Mouse (Mus musculus) CH12.LX (cell line): ENCODE measurements at regions not wholly inside any gene's neighbourhood (a gene's known extent, or its start where the extent isn't known, plus 50 kb on each side); places are given as distances from the start of the nearest gene placed in this dataset.

Experiments used
- DNase-seq: peaks from one replicate; pipeline ENCODE4 v3.0.0-alpha.2; 2013; ENCODE audit errors: extremely low read depth
- H3K27ac ChIP-seq: 2 replicates; pipeline ENCODE4 v1.5.1; 2012; ENCODE audit warnings: low read depth, mild to moderate bottlenecking, control low read depth, moderate library complexity; ENCODE audit not compliant: insufficient read depth
- H3K27me3 ChIP-seq: replicated peaks from 2 replicates; pipeline ENCODE3; 2012; ENCODE audit warnings: inconsistent platforms
- H3K36me3 ChIP-seq, 2 experiments: replicated peaks in 1 of 2; 2 replicates each; pipeline versions ENCODE3 to v1.6.1; 2012; ENCODE audit warnings: inconsistent platforms in 1 of 2, low read length in 1 of 2, mild to moderate bottlenecking in 1 of 2, mixed read lengths in 1 of 2, moderate library complexity in 1 of 2; ENCODE audit not compliant: control insufficient read depth in 1 of 2, insufficient read depth in 1 of 2
- H3K4me1 ChIP-seq, 2 experiments: 2 replicates each; pipeline ENCODE4 v1.6.1; 2012; ENCODE audit warnings: inconsistent platforms in 1 of 2, moderate library complexity in 1 of 2; ENCODE audit not compliant: insufficient read depth in 2 of 2, control insufficient read depth in 1 of 2
- H3K4me2 ChIP-seq: 2 replicates; pipeline ENCODE4 v1.6.1; 2012; ENCODE audit warnings: low read depth, mild to moderate bottlenecking, control low read depth; ENCODE audit not compliant: poor library complexity, insufficient read depth, severe bottlenecking
- H3K4me3 ChIP-seq, 3 experiments: fragments of 150-350 bp in 1 of 3; sonication (generic) in 1 of 3; replicated peaks in 1 of 3; 2 replicates each; pipeline versions ENCODE3 to v1.5.1; 2011 to 2012; ENCODE audit warnings: low read depth in 2 of 3, low read length in 2 of 3, mild to moderate bottlenecking in 2 of 3, moderate library complexity in 2 of 3, control low read depth in 1 of 3, improper control_type of control experiment in 1 of 3, inconsistent platforms in 1 of 3, mixed read lengths in 1 of 3; ENCODE audit not compliant: poor library complexity in 1 of 3
- H3K79me2 ChIP-seq: replicated peaks from 2 replicates; pipeline ENCODE4 v1.6.1; 2012; ENCODE audit warnings: mild to moderate bottlenecking, moderate library complexity; ENCODE audit not compliant: control insufficient read depth, poor library complexity, insufficient read depth, severe bottlenecking; ENCODE audit errors: extremely low read depth
- H3K9ac ChIP-seq: 2 replicates; pipeline ENCODE4 v1.6.1; 2012; ENCODE audit warnings: low read depth, mild to moderate bottlenecking, control low read depth, moderate library complexity; ENCODE audit not compliant: insufficient read depth
- H3K9me3 ChIP-seq: replicated peaks from 2 replicates; pipeline ENCODE3; 2012; ENCODE audit warnings: low read length, inconsistent platforms, mixed read lengths
- BHLHE40 ChIP-seq: IDR thresholded peaks from 2 replicates; pipeline ENCODE4 v1.6.1; 2011; ENCODE audit warnings: mild to moderate bottlenecking, low read depth, low read length, improper control_type of control experiment
- CHD1 ChIP-seq: IDR thresholded peaks from 2 replicates; pipeline ENCODE4 v1.6.1; 2012; ENCODE audit warnings: low read depth, low read length, improper control_type of control experiment, inconsistent platforms
- E2F4 ChIP-seq: IDR thresholded peaks from 2 replicates; pipeline ENCODE4 v1.6.1; 2011; ENCODE audit warnings: low read depth, low read length, improper control_type of control experiment; ENCODE audit not compliant: insufficient replicate concordance
- HCFC1 ChIP-seq: IDR thresholded peaks from 2 replicates; pipeline ENCODE4 v1.6.1; 2012; ENCODE audit warnings: low read depth, mild to moderate bottlenecking, inconsistent platforms, low read length, improper control_type of control experiment
- JUN ChIP-seq: IDR thresholded peaks from 2 replicates; pipeline ENCODE4 v1.6.1; 2011; ENCODE audit warnings: low read depth, mild to moderate bottlenecking, low read length, improper control_type of control experiment, moderate library complexity; ENCODE audit not compliant: insufficient read depth
- JUND ChIP-seq: conservative IDR thresholded peaks from 2 replicates; pipeline ENCODE4 v1.6.1; 2011; ENCODE audit warnings: low read depth, low read length, improper control_type of control experiment
- KAT2A ChIP-seq: IDR thresholded peaks from 2 replicates; pipeline ENCODE4 v1.6.1; 2012; ENCODE audit warnings: low read length, improper control_type of control experiment, inconsistent platforms; ENCODE audit not compliant: insufficient replicate concordance
- MAX ChIP-seq: IDR thresholded peaks from 2 replicates; pipeline ENCODE4 v1.6.1; 2011; ENCODE audit warnings: low read length, improper control_type of control experiment
- MAZ ChIP-seq: IDR thresholded peaks from 2 replicates; pipeline ENCODE4 v1.6.1; 2012; ENCODE audit warnings: low read depth, mild to moderate bottlenecking, inconsistent platforms, low read length, improper control_type of control experiment, moderate library complexity
- MEF2A ChIP-seq: IDR thresholded peaks from 2 replicates; pipeline ENCODE4 v1.6.1; 2014; ENCODE audit warnings: low read depth, mild to moderate bottlenecking, inconsistent platforms, low read length, improper control_type of control experiment, borderline replicate concordance
- MXI1 ChIP-seq: IDR thresholded peaks from 2 replicates; pipeline ENCODE4 v1.6.1; 2011; ENCODE audit warnings: mild to moderate bottlenecking, low read depth, low read length, improper control_type of control experiment
- POLR2AphosphoS2 ChIP-seq: IDR thresholded peaks from 2 replicates; pipeline ENCODE4 v1.6.1; 2011; ENCODE audit warnings: low read depth, low read length, improper control_type of control experiment
- RCOR1 ChIP-seq: conservative IDR thresholded peaks from 2 replicates; pipeline ENCODE4 v1.6.1; 2012; ENCODE audit warnings: low read depth, mild to moderate bottlenecking, inconsistent platforms, low read length, improper control_type of control experiment
- SIN3A ChIP-seq: IDR thresholded peaks from 2 replicates; pipeline ENCODE4 v1.6.1; 2012; ENCODE audit warnings: low read length, improper control_type of control experiment, inconsistent platforms
- TBP ChIP-seq: conservative IDR thresholded peaks from 2 replicates; pipeline ENCODE4 v1.6.1; 2011; ENCODE audit warnings: low read depth, low read length, improper control_type of control experiment
- TCF12 ChIP-seq: IDR thresholded peaks from 2 replicates; pipeline ENCODE4 v1.6.1; 2014; ENCODE audit warnings: low read depth, mild to moderate bottlenecking, inconsistent platforms, low read length, improper control_type of control experiment
- UBTF ChIP-seq: IDR thresholded peaks from 2 replicates; pipeline ENCODE4 v1.6.1; 2012; ENCODE audit warnings: low read depth, mild to moderate bottlenecking, inconsistent platforms, low read length, improper control_type of control experiment, moderate library complexity
- USF1 ChIP-seq: IDR thresholded peaks from 2 replicates; pipeline ENCODE4 v1.6.1; 2014; ENCODE audit warnings: low read depth, mild to moderate bottlenecking, inconsistent platforms, low read length, improper control_type of control experiment
- ZNF384 ChIP-seq: IDR thresholded peaks from 2 replicates; pipeline ENCODE4 v1.6.1; 2012; ENCODE audit warnings: low read depth, low read length, improper control_type of control experiment, inconsistent platforms
- dilution Hi-C: fragments of 300-500 bp; cut with MboI; formaldehyde crosslinking; loops from 2 replicates; pipeline ENCODE4 v1.14.3; 2020; ENCODE audit warnings: low sequenced_read_pairs; ENCODE audit not compliant: extremely low pct_unique_long_range_greater_than_20kb, extremely low pct_ligation_motif_present
- in situ Hi-C: fragments of 300-500 bp; cut with MboI; formaldehyde crosslinking; loops from 3 replicates; pipeline ENCODE4 v1.14.3; 2019; ENCODE audit warnings: low sequenced_read_pairs, low pct_ligation_motif_present, low pct_unique_long_range_greater_than_20kb, mixed read lengths

DNA sequence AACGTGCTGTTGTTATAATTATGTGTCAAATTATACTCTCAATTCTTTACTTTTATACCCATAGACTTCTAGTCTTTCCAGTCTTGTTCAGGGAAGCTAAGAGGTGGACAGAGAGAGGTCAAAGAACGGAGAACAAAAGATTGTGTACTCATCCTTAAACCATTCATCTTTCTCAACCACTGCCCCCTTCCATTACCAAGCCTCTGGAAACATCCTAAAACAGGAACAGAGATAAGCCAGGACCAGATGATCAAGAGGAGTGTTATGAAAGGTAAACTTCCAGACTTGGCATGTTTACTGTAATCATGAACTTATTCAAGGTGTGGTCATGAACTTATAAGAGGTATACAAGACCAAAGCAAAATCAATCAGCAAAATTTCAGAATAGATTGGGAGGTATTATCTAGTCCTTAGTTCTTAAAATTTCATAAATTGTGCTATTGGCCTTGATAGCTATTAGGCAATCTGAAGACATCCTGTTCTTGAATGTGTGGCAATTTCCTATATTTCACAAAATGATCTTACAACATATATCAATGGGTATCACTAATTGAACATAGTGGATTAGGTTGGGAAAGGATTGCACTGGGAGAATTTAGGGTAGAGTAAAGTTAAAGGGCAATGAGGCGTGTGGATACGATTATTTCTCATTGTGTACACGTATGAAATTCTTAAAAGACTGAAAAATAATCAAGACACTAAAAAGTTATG, 89.3 kb upstream of the Vgll3 start:
- DNase-seq = no peak
- H3K9me3 ChIP-seq = no peaks in the 10 kb centered on the region
- no peak overlapping the region for H3K27ac ChIP-seq
- in situ Hi-C loops (no loop called here), dilution Hi-C loops (no loop called here)
- H3K4me2 ChIP-seq = no peak overlapping the region
- H3K4me3 ChIP-seq = no peak overlapping the region
- no peaks in the 10 kb centered on the region for H3K36me3 ChIP-seq
- no peaks in the 10 kb centered on the region for H3K27me3 ChIP-seq
- TF ChIP-seq RCOR1 (no peak), E2F4 (no peak), USF1 (no peak), MAX (no peak), UBTF (no peak), CHD1 (no peak), SIN3A (no peak), ZNF384 (no peak), HCFC1 (no peak), MAZ (no peak), BHLHE40 (no peak), KAT2A (no peak), POLR2AphosphoS2 (no peak), TBP (no peak), MEF2A (no peak)
- no peaks in the 10 kb centered on the region for H3K79me2 ChIP-seq
- no peaks in the 10 kb centered on the region for H3K4me1 ChIP-seq
- H3K9ac ChIP-seq = no peak overlapping the region

DNA sequence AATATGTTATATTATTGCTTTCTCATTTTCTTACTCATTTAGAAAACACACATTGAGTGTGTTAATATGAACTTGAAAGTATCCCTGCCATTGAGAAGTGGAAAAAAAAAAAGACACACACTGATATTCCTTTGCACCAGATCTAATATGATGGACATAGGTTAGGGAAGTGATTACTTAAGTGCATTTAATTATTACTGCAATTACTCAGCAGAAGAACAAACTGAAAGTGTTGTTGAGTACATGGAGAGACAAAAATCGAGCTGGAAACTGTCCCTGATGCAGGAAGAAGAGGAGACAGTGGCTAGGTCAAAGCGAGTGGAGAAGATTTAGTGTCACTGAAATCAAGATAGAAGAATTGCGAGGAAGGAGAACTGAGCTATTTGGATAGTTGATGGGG, 88.8 kb upstream of the Vgll3 start:
- no peaks in the 10 kb centered on the region for H3K79me2 ChIP-seq
- no peaks in the 10 kb centered on the region for H3K4me1 ChIP-seq
- H3K4me2 ChIP-seq = no peak overlapping the region
- DNase-seq = no peak
- H3K4me3 ChIP-seq = no peak overlapping the region
- H3K27me3 ChIP-seq = no peaks in the 10 kb centered on the region
- no peak for TF ChIP-seq JUN
- TF ChIP-seq USF1 = no peak
- no peak for TF ChIP-seq JUND
- no peak for TF ChIP-seq TCF12
- TF ChIP-seq MXI1 = no peak
- TF ChIP-seq RCOR1 = no peak
- no peak overlapping the region for H3K9ac ChIP-seq
- in situ Hi-C loops = no loop called here
- no peak overlapping the region for H3K27ac ChIP-seq
- no peaks in the 10 kb centered on the region for H3K36me3 ChIP-seq
- dilution Hi-C loops = no loop called here
- H3K9me3 ChIP-seq = no peaks in the 10 kb centered on the region
